Mouse (Mus musculus) brain, adult 2 months (tissue): Measurements from ENCODE around the gene Mrpl53.

Experiments
- DNase-seq: peaks from one replicate; pipeline ENCODE4 v3.0.0; 2011; ENCODE audit warnings: low read depth, low spot score

The Mrpl53 gene

GRCm38 (mm10) chr6:83092416-83093127, 16.3 kb upstream of the Mrpl53 start:
- no peak for DNase-seq

- no peak for DNase-seq
These were observed 12.9 kb upstream of the Mrpl53 start for GRCm38 (mm10) chr6:83095968-83096367.

GRCm38 (mm10) chr6:83098411-83098810, 10.4 kb upstream of the Mrpl53 start:
- no peak for DNase-seq

- DNase-seq, result peak; percentile 98
These were observed 7.5 kb upstream of the Mrpl53 start, which contains the start of the genes Ccdc142 and Gm42688 for GRCm38 (mm10) chr6:83101316-83101687. Ccdc142 (plus strand) TSS chr6:83101601. Gm42688 (plus strand) TSS chr6:83101617.

GRCm38 (mm10) chr6:83101688-83102556, 6.9 kb upstream of the Mrpl53 start:
- peak; percentile 74 for DNase-seq

DNA sequence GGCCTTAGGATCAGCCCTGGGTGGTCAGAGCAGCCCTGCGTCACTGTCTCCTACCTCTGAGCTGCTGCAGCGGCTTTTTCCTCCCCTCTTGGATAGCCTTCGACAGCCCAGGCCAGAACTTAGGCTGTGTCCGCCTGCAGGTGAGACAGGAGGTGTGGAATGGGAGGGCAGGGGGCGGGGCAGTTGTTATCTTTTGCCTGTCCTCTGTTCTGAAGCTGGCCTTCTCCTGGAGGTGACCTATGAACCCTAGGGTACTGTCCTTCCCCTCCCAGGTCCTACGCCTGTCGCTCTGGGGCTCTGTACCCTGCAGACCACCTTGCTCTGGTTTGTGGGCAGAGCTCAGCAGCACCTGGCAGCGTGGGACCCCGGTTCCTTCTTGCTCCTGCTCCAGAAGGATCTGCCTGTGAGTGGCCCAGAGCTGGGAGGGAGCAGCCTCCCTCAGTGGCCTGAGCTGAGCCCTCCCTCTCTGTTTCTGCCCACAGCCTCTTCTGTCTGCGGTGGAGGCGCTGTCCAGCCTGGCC, 5.7 kb upstream of the Mrpl53 start:
- DNase-seq, result no peak

- peak; percentile 74 for DNase-seq
These were observed 4.7 kb upstream of the Mrpl53 start for GRCm38 (mm10) chr6:83104158-83104557.

GRCm38 (mm10) chr6:83107566-83108400, 1.1 kb upstream of the Mrpl53 start:
- DNase-seq, result peak; percentile 83

DNA sequence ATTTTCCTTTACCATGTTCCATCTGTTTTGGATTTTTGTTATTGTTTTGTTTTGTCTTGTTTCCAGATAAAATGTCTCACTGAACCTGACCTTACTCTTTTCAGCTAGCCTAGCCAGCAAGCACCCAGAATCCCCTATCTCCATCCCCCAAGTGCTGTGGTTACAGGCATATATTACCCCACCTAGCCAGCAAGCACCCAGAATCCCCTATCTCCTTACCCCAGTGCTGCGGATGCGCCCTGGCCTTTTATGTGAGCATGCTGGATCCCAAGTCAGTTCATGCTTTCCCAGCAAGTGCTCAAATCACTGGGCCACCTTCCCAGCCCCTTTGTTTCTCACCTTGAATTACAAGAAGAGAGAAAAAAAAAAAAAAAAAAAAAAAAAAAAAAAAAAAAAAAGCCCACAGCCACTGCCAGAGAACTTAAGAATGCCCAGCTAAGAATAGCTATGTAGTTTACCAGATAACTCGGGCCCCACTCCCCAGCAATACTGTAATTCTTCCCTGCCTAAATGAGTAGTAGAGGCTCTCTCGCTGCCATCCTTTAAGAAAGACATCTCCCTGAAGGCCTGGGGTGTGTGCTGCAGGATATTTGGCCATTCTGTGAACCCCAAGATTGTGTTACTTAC, 2.8 kb downstream of the Mrpl53 start:
- DNase-seq, result no peak

- peak; percentile 95 for DNase-seq
These were observed 6.3 kb downstream of the Mrpl53 start, which contains the start of gene Mogs for GRCm38 (mm10) chr6:83115011-83115671. Mogs (plus strand) TSS chr6:83115496.

GRCm38 (mm10) chr6:83115682-83116372, 7.0 kb downstream of the Mrpl53 start:
- no peak for DNase-seq

DNA sequence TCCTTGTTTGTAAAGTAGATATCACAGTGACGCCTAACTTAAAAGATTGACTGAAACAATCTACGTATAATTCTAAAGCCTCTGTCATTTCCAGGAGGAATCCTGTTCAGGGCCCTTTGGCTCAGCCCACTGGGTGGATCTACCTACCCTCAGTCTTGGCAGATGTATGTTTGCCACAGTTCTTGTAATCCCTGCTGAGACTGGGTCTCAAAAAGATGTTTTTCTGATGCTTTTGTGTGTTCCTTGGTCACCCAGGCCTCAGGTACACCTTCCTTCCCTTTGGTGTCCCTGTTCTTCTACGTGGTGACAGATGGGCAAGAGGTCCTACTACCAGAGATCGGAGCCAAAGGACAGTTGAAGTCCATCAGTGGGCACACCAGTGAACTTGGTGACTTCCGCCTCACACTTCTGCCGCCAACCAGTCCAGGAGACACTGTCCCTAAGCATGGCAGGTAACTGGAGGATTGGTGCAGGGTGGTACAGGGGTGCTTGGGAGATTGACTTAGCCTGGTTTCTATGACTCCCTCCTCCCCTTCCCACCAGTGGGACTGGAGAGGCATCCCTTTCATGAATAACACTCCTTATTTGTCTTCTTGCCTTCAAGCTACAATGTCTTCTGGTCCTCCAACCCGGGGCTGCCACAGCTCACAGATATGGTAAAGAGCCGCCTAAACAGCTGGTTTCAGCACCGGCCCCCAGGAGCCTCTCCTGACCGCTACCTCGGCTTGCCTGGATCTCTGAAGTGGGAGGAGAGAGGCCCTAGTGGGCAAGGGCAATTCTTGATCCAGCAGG, 7.7 kb downstream of the Mrpl53 start:
- no peak for DNase-seq

GRCm38 (mm10) chr6:83117165-83117438, 8.3 kb downstream of the Mrpl53 start:
- no peak for DNase-seq

GRCm38 (mm10) chr6:83117616-83118015, 8.8 kb downstream of the Mrpl53 start:
- DNase-seq, result no peak

DNA sequence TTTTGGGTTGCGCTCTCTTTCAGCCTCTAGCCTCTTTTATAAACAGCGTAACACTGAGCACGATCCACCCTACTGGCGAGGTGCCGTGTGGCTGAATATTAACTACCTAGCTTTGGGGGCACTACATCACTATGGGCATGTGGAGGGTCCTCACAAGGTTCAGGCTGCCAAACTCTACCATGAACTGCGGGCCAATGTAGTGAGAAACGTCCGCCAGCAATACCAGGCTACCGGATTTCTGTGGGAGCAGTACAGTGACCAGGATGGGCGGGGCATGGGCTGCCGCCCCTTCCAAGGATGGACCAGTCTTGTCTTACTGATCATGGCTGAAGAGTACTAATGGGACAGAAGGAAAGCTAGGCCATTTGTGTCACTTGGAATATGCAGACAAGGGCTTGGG, 9.5 kb downstream of the Mrpl53 start:
- DNase-seq, result no peak

GRCm38 (mm10) chr6:83118825-83119733, 10.2 kb downstream of the Mrpl53 start:
- no peak for DNase-seq

- DNase-seq, result no peak
These were observed 10.9 kb downstream of the Mrpl53 start for GRCm38 (mm10) chr6:83119734-83120051.
